Mouse (Mus musculus): ENCODE data around the gene Spaca4.

The Spaca4 gene

DNA sequence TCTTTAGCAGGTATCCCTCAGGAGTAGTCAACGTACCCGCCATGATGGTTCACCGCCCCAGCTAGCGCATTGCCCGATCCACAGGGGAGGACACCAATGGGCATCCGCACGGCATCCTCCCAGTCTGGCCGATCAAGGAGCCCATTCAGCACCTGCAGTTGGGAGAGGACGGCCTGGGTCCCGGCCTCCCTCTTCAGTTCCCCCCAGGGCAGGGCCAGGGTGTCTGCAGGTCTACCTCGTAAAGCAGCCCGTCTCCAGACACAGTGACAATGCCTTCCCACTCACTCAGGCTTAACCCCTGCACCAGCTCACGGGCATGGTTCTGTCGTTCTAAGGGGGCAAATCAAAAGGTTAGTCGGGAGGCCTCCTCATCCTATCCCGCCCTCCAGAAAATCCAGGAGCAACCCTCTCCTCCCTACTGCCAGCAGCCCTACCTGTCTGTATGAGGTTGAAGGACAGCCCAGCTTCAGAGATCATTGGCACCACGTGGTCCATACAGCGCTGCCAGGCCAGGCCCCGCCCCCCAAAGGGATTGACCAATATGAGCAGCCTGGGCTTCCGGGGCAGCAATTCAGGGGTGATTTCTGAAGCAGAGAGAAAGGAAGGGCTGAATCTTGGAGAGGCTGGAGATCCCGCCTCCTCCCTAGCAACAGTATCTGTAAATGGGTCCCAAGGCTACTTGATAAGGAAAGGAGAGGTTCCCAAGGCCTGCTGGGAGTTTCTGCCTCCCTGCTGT, 13.4 kb downstream of the Spaca4 start:
- no peak for DNase-seq (ENCODE audit: low spot score)

DNA sequence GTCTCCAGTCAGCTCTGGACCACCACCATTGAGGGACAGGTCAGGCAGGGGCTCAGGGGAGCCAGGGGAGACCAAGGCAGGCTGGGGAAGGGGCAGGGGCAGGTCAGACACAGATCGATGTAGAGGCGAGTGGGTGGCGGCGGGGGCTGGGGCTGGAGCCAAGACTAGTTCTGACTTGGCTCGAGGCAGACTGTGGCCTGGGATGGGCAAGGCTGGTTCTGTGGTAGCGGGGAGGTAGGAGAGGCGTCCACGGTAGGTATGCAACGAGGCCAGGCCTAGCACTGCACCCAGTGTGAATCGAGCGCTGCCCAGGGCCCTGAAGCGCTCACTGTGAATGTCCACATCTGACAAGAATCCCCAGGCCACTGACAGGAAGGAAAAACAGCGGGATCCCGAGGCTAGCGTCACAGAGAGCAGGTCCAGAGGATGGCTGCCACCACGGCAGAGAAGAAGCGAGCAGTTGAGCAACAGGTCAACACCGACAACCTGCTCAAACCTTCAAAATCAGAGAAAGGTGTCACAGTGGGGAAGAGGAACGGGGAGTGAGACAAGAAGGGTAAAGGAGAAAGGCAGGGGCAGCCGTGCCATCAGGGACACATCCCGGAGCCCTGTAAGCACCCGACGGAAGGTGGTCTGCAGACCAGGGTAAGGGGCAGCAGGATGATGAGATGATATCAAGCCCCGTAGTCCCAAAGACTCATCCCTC, 14.1 kb downstream of the Spaca4 start:
- no peak for DNase-seq (ENCODE audit: low spot score)

DNA sequence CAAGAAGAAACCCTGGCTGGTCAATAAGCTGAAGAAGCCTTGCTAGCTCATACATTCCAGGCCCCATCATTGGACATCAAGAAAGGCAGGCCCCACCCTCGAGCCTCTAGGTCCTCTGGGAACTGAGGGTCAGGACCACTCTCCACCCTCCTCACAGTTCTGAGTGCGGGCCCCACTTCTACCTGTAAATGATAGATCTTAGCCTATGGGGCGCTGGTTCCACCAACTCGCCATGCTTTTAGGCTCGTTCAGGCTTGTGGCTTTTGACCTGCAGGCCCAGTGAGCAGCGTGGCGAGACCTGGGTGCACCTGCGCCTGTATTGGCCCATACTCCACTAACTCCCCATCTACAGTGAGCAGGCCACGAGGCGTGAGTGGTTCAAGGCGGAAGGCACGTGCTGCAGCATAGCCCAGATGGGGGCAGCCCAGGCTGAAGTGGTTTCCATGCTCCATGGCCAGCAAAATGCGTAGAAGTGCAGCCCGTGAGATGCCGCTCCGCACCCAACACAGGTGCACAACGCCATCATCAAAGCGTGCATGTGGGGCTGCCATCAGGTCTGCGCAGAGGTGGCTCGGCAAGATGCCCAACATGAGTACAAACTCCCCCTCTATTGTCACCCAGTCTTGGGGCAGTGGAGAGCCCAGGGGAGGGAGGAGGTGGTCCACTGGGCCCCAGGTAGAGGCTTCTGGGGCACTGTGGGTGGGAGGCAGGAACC, 15.0 kb downstream of the Spaca4 start:
- DNase-seq (ENCODE audit: low spot score), result no peak

GRCm38 (mm10) chr7:45709677-45710355, 15.8 kb downstream of the Spaca4 start:
- DNase-seq (ENCODE audit: low spot score), result no peak

DNA sequence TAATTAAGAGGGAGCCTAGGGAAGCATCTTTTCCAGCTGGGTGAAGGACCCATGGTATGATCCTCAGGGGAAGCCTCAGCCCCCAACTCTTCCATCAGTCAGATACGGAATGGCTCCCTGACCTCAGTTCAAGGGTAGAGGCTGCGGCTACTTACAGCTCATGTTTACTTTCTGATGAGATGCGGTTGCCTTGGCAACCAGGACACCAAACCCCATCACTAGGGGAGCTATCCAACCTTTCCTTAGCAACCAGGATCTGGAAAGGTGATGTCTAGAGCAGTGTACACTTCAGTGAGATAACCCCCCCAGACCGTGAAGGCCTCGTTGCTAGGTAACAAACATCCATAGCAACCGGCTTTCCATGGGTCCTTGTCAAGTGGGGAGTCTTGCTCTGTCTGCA, 16.6 kb downstream of the Spaca4 start:
- no peak for DNase-seq (ENCODE audit: low spot score)

DNA sequence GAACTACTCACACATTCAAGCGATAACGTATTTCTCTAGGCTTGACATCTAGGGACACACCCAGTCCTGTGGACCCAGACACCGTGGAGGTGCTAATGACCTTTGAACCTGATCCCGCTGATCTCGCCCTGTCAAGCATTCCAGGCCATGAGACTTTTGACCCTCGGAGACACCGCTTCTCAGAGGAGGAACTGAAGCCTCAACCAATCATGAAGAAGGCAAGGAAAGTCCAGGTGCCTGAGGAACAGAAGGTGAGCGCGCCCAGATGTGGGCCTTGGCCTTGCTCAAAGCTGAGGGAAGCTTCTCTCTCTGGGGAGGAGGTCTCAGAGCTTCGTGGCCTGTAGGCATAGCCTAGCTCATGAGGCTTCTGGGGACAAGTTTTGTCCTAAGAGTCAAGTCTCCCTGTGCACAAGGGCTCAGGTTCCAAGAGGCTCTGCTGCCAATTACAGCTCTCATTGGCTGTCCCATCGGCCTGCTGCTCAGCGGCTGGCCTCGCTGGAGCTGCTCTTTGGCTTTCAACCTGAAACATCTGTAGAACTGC, 17.3 kb downstream of the Spaca4 start:
- DNase-seq (ENCODE audit: low spot score), result no peak

GRCm38 (mm10) chr7:45707375-45707967, 18.1 kb downstream of the Spaca4 start:
- DNase-seq (ENCODE audit: low spot score), result peak; percentile 94

GRCm38 (mm10) chr7:45706721-45707241, 18.8 kb downstream of the Spaca4 start:
- peak; percentile 87 for DNase-seq (ENCODE audit: low spot score)

- no peak for DNase-seq (ENCODE audit: low spot score)
These were observed 19.7 kb downstream of the Spaca4 start for GRCm38 (mm10) chr7:45705873-45706281.

GRCm38 (mm10) chr7:45705443-45705864, 20.2 kb downstream of the Spaca4 start:
- peak; percentile 32 for DNase-seq (ENCODE audit: low spot score)

GRCm38 (mm10) chr7:45704730-45705442, 20.7 kb downstream of the Spaca4 start, which contains the start of gene Dbp:
Gene Dbp (plus strand): TSS chr7:45705088.
- DNase-seq (ENCODE audit: low spot score), result peak; percentile 100

GRCm38 (mm10) chr7:45704046-45704559, 21.5 kb downstream of the Spaca4 start:
- peak; percentile 71 for DNase-seq (ENCODE audit: low spot score)

DNA sequence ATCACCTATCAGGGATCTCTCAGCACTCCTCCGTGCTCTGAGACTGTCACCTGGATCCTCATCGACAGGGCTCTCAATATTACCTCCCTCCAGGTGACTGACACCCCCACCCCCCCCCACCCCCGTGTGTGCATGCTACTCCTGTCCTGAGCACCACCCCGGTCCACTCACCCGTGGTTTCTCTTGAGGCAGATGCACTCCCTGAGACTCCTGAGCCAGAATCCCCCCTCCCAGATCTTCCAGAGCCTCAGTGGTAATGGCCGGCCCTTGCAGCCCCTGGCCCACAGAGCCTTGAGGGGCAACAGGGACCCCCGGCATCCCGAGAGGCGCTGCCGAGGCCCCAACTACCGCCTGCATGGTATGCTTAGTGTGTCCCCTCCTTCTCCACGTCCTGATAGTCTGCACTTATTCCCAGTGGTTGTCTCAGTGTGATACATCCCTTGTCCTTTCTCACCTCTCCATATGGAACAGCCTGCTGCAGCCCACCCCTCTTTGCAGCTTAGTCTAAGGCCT, 22.0 kb downstream of the Spaca4 start:
- no peak for DNase-seq (ENCODE audit: low spot score)

GRCm38 (mm10) chr7:45702809-45703520, 22.6 kb downstream of the Spaca4 start:
- DNase-seq (ENCODE audit: low spot score), result no peak

GRCm38 (mm10) chr7:45702316-45702715, 23.3 kb downstream of the Spaca4 start:
- no peak for DNase-seq (ENCODE audit: low spot score)

- DNase-seq (ENCODE audit: low spot score), result no peak
These were observed 24.0 kb downstream of the Spaca4 start for GRCm38 (mm10) chr7:45701607-45702006.

DNA sequence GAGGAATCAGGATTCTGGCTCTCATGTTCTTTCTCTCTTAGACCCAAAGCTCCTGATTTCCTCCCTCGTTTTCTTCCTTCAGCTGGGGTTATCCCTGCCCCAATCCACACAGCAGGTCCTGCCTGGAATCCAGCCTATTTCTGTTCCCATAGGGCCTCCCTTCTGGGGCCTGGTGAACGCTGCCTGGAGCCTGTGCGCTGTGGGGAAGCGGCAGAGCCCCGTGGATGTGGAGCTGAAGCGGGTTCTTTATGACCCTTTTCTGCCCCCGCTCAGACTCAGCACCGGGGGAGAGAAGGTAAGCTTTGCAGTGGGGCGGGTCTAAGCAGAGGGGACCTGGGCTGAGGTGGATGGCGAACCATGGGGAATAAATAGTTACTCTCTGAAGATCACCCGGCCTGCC, 24.5 kb downstream of the Spaca4 start:
- DNase-seq (ENCODE audit: low spot score), result no peak

DNA sequence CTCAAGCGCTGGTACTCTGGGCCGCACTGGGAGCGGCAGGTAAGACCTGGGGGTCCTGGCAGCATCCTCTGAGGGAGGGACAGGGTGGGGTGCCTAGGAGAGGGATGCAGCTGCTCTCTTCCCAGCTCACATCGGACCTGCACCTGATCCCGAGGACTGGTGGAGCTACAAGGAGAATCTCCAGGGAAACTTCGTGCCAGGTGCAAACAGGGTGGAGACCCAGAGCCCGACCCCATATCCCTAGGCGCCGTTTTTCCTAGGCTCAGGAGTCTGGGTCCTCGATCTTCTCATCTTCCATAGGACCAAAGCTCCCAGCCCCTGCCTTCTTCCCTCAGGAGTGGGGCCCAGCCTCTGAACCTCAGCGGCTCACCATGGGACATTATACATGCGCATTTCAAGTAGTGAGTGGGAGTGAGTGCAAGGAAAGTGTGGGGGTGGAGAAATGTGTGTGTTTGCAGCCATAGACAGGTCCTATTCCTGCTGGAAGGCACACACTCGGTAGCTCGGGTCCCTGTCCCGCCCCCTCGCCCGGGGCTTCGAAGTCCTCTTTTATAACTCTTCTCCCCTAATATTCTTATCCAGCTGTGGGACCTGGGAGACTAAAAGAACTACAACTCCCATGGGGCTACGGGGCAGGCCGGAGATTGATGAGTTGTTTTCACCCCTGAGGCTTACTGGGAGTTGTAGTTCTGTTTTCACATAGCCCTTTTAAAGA, 25.2 kb downstream of the Spaca4 start:
- DNase-seq (ENCODE audit: low spot score), result peak; percentile 70

Measured in T-cell, adult 2 months (primary cell).